Mouse (Mus musculus) adipose tissue, adult 10 weeks (tissue): Measurements from ENCODE around the gene Gm48552. TPM values are rescaled to one million over a fixed set of nuclear protein-coding genes. Genes with fewer than 3 reads are reported as not detected.

Experiments used
- polyA plus RNA-seq: library from polyadenylated mRNA; stranded (reverse); fragments of 350-450 nt; fragmentation: Illumina TruSeq; extraction: RNeasy Lipid Tissue Mini Kit (QIAGEN cat#74804); gene quantifications from one replicate; pipeline ENCODE4 v1.2.3, GENCODE M21; 2014; ENCODE audit warnings: low read depth, low replicate concordance

The Gm48552 gene
- 1.7 TPM for polyA plus RNA-seq

DNA sequence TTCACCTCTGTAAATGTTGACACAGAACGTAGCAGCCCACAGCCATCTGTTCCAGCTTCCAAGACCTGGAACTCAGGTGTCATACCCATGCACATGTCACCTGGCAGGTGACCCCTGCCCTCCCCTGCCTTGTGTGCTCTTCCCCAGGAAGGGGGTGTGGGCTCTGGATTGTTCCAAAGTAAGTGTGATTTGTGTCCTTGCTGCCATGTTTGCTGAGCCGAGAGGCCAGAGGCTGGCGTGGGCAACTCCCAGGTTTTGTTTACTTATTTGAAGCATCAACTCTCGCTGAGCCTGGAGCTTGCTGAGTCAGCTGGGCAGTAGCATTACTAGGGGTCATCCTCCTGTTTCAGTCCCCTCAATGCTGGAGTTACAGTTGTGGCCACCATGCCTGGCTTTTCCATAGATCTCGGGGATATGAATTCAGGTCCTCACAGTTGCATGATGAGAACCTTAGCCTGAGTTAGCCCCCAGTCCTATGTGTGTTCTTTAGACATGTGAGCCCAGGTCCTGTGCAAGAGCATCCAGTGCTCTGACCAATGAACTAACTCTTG, at the start of gene Gm48552:
TSS of gene Gm48552 (plus strand) at position 501 of the 551 bp plus-strand sequence.

DNA sequence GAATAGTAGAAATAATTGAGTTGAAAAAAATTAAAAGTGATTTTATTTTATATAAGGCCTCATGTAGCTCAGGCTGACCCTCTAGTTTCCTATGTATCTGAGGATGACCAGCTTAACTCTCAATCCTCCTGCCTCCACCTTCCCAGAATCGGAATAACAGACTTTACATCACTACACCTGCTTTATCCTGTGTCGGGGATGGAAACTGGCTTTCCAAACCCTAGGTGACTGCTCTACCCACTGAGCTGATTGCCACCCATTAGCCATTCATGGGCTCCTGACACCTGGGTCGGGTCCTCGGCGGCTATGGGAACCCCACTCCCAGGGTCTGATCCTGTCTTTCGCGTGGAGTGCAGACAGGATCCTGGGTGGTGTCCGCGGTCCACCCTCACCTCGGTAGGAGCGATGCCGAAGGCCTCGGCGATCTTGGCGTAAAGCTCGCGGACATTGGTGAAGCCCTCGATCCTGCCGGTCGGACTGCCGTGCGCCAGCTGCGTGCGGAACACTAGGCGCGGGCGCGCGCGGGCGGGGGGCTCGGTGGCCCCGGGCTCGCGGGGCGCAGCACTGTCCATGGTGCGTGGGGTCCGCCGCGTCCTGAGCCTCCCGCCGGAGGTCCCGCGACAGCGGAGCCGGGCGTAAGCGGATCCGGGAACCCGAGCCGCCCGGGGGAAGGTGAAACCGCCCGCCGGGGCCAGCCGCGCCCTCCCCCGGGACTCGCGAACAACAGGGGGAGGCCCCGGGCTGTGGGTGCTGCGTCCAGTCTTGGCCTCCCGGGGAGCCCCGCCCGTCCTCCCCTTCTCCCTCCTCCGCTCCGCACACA, 45.9 kb upstream of the Gm48552 start, which contains the start of gene Gipc3:
TSS of gene Gipc3 (minus strand) at position 581 of the 820 bp plus-strand sequence.

DNA sequence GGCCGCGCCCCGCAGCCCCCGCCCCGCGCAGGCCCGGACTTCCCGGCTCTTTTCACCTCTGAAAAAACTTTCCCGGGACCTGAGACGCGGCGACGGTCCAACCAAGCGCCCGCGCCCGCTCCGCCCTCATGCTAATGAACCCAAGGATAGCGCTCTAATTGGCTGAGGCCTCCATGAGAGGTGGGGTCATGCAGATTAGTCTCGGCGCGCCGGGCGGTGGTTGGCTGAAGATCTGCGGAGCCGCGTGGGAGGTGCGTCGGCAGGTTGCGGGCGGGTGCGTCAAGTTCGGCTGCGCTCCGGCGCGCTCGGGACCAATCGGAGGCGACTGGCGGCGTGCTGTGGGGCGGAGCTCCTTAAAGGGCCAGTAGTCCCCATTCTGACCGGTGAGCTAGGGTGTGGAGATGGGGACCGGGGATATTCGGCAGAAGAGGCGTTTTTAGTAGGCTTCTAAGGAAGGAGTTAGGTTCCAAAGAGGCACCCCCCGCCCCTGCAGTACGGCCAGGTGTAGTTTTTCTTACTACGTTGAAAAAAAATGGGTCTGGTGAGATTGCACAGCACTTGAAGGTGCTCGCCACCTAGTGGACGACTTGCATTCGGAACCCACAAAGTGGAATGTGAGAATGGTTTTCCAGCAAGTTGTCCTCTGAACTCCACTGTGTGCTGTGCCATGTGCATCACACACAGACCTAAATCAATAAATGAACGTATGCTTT, 38.3 kb upstream of the Gm48552 start, which contains the start of gene Hmg20b:
TSS of gene Hmg20b (minus strand) at position 130 of the 713 bp plus-strand sequence.

DNA sequence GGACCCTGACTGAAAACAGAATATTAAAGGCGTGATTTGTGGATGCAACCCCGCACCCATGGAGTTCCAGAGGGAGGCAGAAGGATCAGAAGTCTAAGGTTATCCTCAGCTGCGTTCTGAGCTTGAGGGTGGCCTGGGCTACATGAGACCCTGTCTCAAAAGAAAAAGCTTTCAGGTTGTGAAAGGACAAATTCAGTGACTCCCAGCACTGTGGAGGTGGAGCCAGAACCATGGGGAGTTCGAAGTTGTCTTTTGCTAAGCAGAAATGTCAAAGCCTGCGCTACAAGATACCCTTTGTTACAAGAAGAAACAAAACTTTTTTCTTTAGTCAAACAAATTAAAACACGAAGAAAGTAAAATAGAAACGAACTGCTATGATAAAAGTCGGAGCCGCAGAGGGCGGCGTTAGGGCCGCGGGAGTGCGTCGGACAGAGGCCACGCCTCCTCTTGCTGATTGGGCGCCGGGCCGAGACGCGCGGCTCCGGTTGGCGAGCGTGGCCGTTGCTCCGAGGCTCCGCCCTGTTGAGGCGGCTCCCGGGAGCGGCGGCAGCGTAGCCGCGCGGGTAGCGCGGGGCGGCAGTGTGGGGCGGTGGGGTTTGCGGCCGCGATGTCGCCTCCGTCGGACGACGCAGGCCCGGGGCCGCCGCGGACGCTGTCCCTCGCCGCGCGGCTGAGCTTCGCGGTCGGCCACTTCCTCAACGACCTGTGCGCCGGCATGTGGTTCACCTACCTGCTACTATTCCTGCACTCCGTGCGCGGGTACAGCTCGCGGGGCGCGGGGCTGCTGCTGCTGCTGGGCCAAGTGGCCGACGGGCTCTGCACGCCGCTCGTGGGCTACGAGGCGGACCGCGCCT, 31.6 kb upstream of the Gm48552 start, which contains the start of gene Mfsd12:
TSS of gene Mfsd12 (plus strand) at position 501 of the 854 bp plus-strand sequence.

DNA sequence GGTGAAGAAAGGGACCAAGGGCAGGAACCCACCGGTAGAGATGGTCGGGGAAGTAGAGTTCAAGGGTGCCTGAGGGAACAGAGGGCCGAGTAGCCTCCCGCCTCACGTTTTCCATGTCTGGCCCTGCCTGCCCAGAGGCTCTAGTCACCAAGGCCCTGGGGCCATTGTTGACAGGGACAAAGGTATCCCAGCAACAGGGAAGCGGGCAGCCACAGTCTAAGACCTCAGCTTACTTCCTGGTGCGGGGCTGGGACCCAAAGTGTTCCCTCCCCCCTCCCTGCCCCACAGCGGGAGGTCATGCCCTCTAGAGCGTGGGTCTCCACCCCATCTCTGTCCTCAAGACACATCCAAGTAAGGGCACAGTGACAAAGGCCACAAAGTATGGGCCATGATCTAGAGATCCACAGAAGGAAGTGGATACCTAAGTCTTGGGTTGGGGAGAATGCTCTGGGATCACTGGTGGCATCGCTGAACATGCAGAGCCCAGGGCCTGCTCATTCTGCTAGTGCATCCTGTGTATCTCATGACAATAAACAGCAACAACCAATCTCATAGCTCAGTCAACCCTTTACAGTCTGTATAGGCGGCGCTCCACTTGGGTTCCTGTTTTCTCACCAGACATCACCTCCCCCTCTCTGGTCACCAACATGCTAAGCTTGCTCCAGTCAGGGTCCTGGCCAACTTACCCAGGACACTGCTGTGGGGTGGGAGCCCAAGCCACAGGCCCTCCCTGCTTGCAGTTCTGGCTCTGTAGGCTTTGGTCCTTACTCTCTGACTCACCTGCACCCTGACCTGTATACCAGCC, 22.9 kb upstream of the Gm48552 start, which contains the start of gene 4930404N11Rik:
TSS of gene 4930404N11Rik (minus strand) at position 145 of the 805 bp plus-strand sequence.

DNA sequence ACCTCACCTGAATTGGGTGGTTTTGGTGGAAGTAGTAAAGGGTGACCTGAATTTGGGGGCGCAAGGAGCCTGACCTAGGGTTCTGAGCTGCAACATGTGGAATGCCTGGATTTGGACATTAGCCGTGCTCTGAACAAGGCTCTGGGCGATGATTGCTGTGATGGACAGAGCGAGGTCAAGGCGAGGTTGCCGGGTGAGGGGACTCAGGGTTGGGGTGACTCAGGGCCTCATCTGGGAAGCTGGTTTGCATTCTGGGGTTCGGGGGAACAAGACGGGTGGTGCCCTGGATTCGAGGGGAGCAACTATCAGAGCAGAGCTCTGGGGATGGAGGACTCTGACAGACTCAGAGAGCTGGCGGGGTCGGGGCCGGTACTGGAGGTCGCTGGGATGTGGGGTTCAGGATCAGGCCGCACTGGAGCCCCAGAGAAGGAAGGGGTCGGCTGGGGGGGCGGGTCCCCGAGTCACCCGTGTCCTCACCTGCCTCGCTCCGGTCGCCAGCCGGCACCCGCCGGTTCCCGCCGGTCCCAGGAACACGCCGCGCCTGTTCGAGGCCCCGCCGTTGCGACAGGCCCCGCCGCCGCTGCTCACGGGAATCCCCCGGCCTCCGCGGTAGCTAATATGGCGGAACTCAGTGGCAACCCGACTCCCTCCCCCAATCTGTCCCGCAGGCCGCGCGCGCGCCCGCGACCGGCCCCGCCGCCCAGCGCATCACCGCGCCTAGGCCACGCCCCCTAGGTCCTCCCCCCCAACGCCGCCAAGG, 10.8 kb upstream of the Gm48552 start, which contains the start of gene Fzr1:
TSS of gene Fzr1 (minus strand) at position 724 of the 760 bp plus-strand sequence.

DNA sequence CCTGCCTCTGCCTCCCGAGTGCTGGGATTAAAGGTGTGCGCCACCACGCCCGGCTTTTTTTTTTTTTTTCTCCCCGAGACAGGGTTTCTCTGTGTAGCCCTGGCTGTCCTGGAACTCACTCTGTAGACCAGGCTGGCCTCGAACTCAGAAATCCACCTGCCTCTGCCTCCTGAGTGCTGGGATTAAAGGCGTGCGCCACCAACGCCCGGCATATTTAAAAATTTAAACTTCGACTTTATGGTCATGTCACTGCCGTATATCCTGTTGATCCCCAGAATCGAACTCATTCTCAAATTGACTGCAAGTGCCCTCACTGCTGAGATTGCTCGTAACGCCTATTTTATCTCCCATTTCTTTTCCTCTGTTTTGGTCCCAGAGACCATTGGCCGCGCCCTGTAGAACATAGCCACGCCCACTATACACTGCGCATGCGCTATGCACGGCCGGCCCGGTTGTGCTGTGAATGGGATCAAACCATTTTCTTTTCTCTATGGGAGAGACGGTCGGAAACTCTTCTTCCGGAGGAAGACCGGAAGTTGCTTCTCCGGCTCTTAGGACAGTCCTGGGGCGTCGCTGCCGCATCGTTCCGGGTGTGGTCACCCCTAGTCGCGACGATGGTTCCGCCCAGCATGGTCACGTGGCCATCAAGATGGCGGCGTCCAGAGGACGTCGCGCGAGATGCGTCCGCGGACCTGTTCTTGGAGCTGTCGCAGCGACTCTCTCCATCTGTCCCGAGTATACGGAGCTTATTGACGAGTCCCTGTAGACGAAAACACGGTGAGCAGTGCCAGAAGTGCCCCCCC, 4.8 kb upstream of the Gm48552 start, which contains the start of the genes Dohh and Gm48551:
TSS of gene Dohh (plus strand) at position 627 of the 803 bp plus-strand sequence.
TSS of gene Gm48551 (plus strand) at position 665 of the 803 bp plus-strand sequence.

DNA sequence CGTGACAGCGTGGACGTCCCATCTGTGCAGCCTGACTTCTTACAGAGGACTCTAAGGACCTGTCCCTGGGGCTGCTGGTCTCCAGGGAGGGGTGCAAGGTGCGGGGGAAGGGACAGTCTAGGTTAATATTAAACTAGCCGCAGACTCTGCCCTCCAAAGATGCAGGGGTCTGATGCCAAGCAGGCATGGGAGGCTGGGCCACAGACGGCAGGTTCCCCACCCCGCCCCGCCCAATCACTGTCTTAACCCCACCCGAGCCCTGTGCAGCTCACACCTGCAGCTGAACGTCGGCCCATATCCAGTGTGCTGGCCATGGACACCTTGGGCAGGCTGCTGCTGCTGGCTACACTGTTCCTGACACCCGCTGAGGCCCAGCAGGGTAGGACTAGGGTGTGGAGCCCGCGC, 4.0 kb downstream of the Gm48552 start, which contains the start of gene Smim24:
TSS of gene Smim24 (plus strand) at position 271 of the 405 bp plus-strand sequence.

Other genes starting within 250 kb of the Gm48552 start
- gene Pias4, start 221.1 kb upstream of the Gm48552 start, polyA plus RNA-seq, result 23.4 TPM
- gene Eef2, start 212.4 kb upstream of the Gm48552 start, polyA plus RNA-seq, result 1,511 TPM
- gene Dapk3, start 206.0 kb upstream of the Gm48552 start, polyA plus RNA-seq, result 50.3 TPM
- not detected for gene 4930442H23Rik, start 205.2 kb upstream of the Gm48552 start, polyA plus RNA-seq
- not detected for gene Nmrk2, start 187.0 kb upstream of the Gm48552 start, polyA plus RNA-seq
- gene Atcay, start 158.2 kb upstream of the Gm48552 start, polyA plus RNA-seq, result not detected
- gene Zfr2, start 155.8 kb upstream of the Gm48552 start, polyA plus RNA-seq, result 11.6 TPM
- 2.8 TPM for gene Matk, start 136.1 kb upstream of the Gm48552 start, polyA plus RNA-seq
- gene Mrpl54, start 122.1 kb upstream of the Gm48552 start, polyA plus RNA-seq, result 87.0 TPM
- gene Apba3, start 122.0 kb upstream of the Gm48552 start, polyA plus RNA-seq, result 47.8 TPM
- gene Tjp3, start 97.4 kb upstream of the Gm48552 start, polyA plus RNA-seq, result 24.4 TPM
- 44.2 TPM for gene Pip5k1c, start 96.0 kb upstream of the Gm48552 start, polyA plus RNA-seq
- 18.5 TPM for gene Cactin, start 67.9 kb upstream of the Gm48552 start, polyA plus RNA-seq
- 2.7 TPM for gene Tbxa2r, start 60.3 kb upstream of the Gm48552 start, polyA plus RNA-seq
- gene Gipc3, start 45.7 kb upstream of the Gm48552 start, polyA plus RNA-seq, result 1.1 TPM
- gene Hmg20b, start 38.5 kb upstream of the Gm48552 start, polyA plus RNA-seq, result 63.1 TPM
- gene Mfsd12, start 31.5 kb upstream of the Gm48552 start, polyA plus RNA-seq, result 22.3 TPM
- 2.1 TPM for gene 4930404N11Rik, start 23.2 kb upstream of the Gm48552 start, polyA plus RNA-seq
- 22.5 TPM for gene Fzr1, start 10.5 kb upstream of the Gm48552 start, polyA plus RNA-seq
- 66.8 TPM for gene Dohh, start 4.6 kb upstream of the Gm48552 start, polyA plus RNA-seq
- gene Gm48551, start 4.5 kb upstream of the Gm48552 start, polyA plus RNA-seq, result 2.8 TPM
- 53.6 TPM for gene Smim24, start 4.0 kb downstream of the Gm48552 start, polyA plus RNA-seq
- 48.7 TPM for gene Nfic, start 66.6 kb downstream of the Gm48552 start, polyA plus RNA-seq
- 1.2 TPM for gene Celf5, start 93.7 kb downstream of the Gm48552 start, polyA plus RNA-seq
- 50.8 TPM for gene Ncln, start 107.4 kb downstream of the Gm48552 start, polyA plus RNA-seq
- gene S1pr4, start 111.1 kb downstream of the Gm48552 start, polyA plus RNA-seq, result 0.93 TPM
- gene Gna15, start 135.2 kb downstream of the Gm48552 start, polyA plus RNA-seq, result 2.9 TPM
- 118 TPM for gene Gna11, start 156.2 kb downstream of the Gm48552 start, polyA plus RNA-seq
- gene Aes, start 170.5 kb downstream of the Gm48552 start, polyA plus RNA-seq, result 286 TPM
- 45.0 TPM for gene Tle2, start 185.6 kb downstream of the Gm48552 start, polyA plus RNA-seq
- 15.3 TPM for gene Tle6, start 212.1 kb downstream of the Gm48552 start, polyA plus RNA-seq
- gene BC025920, start 217.3 kb downstream of the Gm48552 start, polyA plus RNA-seq, result 3.6 TPM
- 18.6 TPM for gene Sirt6, start 238.8 kb downstream of the Gm48552 start, polyA plus RNA-seq
- 21.9 TPM for gene Ankrd24, start 239.5 kb downstream of the Gm48552 start, polyA plus RNA-seq